17 mouse cellular contexts compared by ENCODE assay signal in genomic region chr16:23284470-23285394, GRCm38 (mm10).
DNase-seq lines count a peak whose midpoint lies in the region; ATAC-seq and TF ChIP-seq lines count a peak whose summit lies in the region.
"Had no signal": no experiment of that assay in that cellular context is flagged by ENCODE, and none has a peak within 500 bp of the region (broad histone marks: within the 10 kb centered on the region; RNA-seq: fewer than 3 reads in every experiment).

No protein-coding gene starts in this region.

- no peak for ATAC-seq in heart, embryonic 16.5 days (replicated peaks; ENCODE audit: extremely low read depth, insufficient read depth, low FRiP score)
- peak; percentile 54 for ATAC-seq in Patski
- ATAC-seq in hindbrain, embryonic 14.5 days (ENCODE audit: low FRiP score), result no peak
- no peak for ATAC-seq in kidney, embryonic 15.5 days (replicated peaks; ENCODE audit: low FRiP score)
- ATAC-seq: forebrain, embryonic 16.5 days; intestine, embryonic 16.5 days had no signal

- H3K4me1 ChIP-seq in heart, embryonic 16.5 days (ENCODE audit: control insufficient read depth, insufficient read depth, low read length), result peaks cover 12% of the 10 kb centered on the region
- H3K4me1 ChIP-seq in hindbrain, embryonic 14.5 days (replicated peaks; ENCODE audit: control insufficient read depth, insufficient read depth, low read length), result peaks cover 3% of the 10 kb centered on the region; the same call in 1 of the 2 replicates
- H3K4me1 ChIP-seq in kidney, embryonic 15.5 days, result 0 out of 2 replicates have a peak, but pooled peaks cover 2% of the 10 kb centered on the region
- H3K4me1 ChIP-seq: stomach, embryonic 15.5 days had no signal

- no peak overlapping the region for H3K9ac ChIP-seq in heart, embryonic 16.5 days (ENCODE audit: low read length)
- H3K9ac ChIP-seq in hindbrain, embryonic 14.5 days, result no peak overlapping the region
- no peak overlapping the region for H3K9ac ChIP-seq in kidney, embryonic 15.5 days
- H3K9ac ChIP-seq: embryonic facial prominence, embryonic 15.5 days; limb, embryonic 12.5 days; stomach, embryonic 15.5 days had no signal

- H3K36me3 ChIP-seq in heart, embryonic 16.5 days (ENCODE audit: control insufficient read depth, insufficient read depth), result no peaks in the 10 kb centered on the region
- H3K36me3 ChIP-seq in hindbrain, embryonic 14.5 days (replicated peaks; ENCODE audit: control insufficient read depth, insufficient read depth), result no peaks in the 10 kb centered on the region
- H3K36me3 ChIP-seq in kidney, embryonic 15.5 days, result no peaks in the 10 kb centered on the region
- H3K36me3 ChIP-seq: embryonic facial prominence, embryonic 15.5 days; stomach, embryonic 15.5 days had no signal

- no peaks in the 10 kb centered on the region for H3K9me3 ChIP-seq in heart, embryonic 16.5 days (replicated peaks; ENCODE audit: control insufficient read depth, low read length)
- no peaks in the 10 kb centered on the region for H3K9me3 ChIP-seq in hindbrain, embryonic 14.5 days (ENCODE audit: control insufficient read depth, low read length)
- H3K9me3 ChIP-seq in kidney, embryonic 15.5 days (replicated peaks), result no peaks in the 10 kb centered on the region
- H3K9me3 ChIP-seq: embryonic facial prominence, embryonic 15.5 days; limb, embryonic 12.5 days; stomach, embryonic 15.5 days had no signal

- H3K4me2 ChIP-seq in heart, embryonic 16.5 days (ENCODE audit: low read depth, low read length), result peak overlapping the region; percentile 30
- H3K4me2 ChIP-seq in hindbrain, embryonic 14.5 days (replicated peaks), result no peak overlapping the region
- no peak overlapping the region for H3K4me2 ChIP-seq in kidney, embryonic 15.5 days
- H3K4me2 ChIP-seq: embryonic facial prominence, embryonic 15.5 days; limb, embryonic 12.5 days; stomach, embryonic 15.5 days had no signal

- WGBS in heart, embryonic 16.5 days, result 47% methylated on average over 15 of the region's 15 CpGs
- 91% methylated on average over 15 of the region's 15 CpGs for WGBS in hindbrain, embryonic 14.5 days
- 80% methylated on average over 15 of the region's 15 CpGs for WGBS in kidney, embryonic 15.5 days

- H3K4me3 ChIP-seq in heart, embryonic 16.5 days (ENCODE audit: low read length), result no peak overlapping the region
- H3K4me3 ChIP-seq in hindbrain, embryonic 14.5 days (replicated peaks; ENCODE audit: low read length), result no peak overlapping the region
- H3K4me3 ChIP-seq in kidney, embryonic 15.5 days (replicated peaks), result no peak overlapping the region
- H3K4me3 ChIP-seq: embryonic facial prominence, embryonic 15.5 days; limb, embryonic 12.5 days; stomach, embryonic 15.5 days had no signal

- CTCF ChIA-PET in Patski (lab: Charles Lee), result no interaction called here

- no peaks in the 10 kb centered on the region for H3K27me3 ChIP-seq in heart, embryonic 16.5 days (ENCODE audit: control insufficient read depth, insufficient read depth, low read length)
- H3K27me3 ChIP-seq in Patski, result no peaks in the 10 kb centered on the region
- no peaks in the 10 kb centered on the region for H3K27me3 ChIP-seq in hindbrain, embryonic 14.5 days (ENCODE audit: control insufficient read depth, insufficient read depth, low read length)
- H3K27me3 ChIP-seq in kidney, embryonic 15.5 days, result no peaks in the 10 kb centered on the region
- H3K27me3 ChIP-seq: embryonic facial prominence, embryonic 15.5 days; limb, embryonic 12.5 days; stomach, embryonic 15.5 days had no signal

- H3K27ac ChIP-seq in heart, embryonic 16.5 days (ENCODE audit: low read length), result no peak overlapping the region
- no peak overlapping the region for H3K27ac ChIP-seq in hindbrain, embryonic 14.5 days
- no peak overlapping the region for H3K27ac ChIP-seq in kidney, embryonic 15.5 days
- H3K27ac ChIP-seq: embryonic facial prominence, embryonic 15.5 days; limb, embryonic 12.5 days; stomach, embryonic 15.5 days had no signal

- POLR2A ChIA-PET in Patski (lab: Charles Lee), result no interaction called here

- no peak for TF ChIP-seq CTCF in Patski (IDR thresholded peaks at IDR 0.05)

- in situ Hi-C loops in Patski (cut with MboI; ENCODE audit: low pct_unique_long_range_greater_than_20kb), result no loop called here

- no peak for DNase-seq in heart, adult 8-10 months (ENCODE audit: low spot score)
- DNase-seq in A20 (ENCODE audit: low read depth, low spot score) (peak; percentile 84), Patski (ENCODE audit: low read depth, low spot score) (no peak)
- peak; percentile 55 for DNase-seq in naive thymus-derived CD4-positive, alpha-beta T cell, adult 2 months (ENCODE audit: low read depth)
- DNase-seq in hindbrain, embryonic 14.5 days (ENCODE audit: low spot score), result no peak
- no peak for DNase-seq in frontal cortex, adult 2 months (ENCODE audit: extremely low spot score in 1 of 2, low spot score in 1 of 2)
- DNase-seq: cerebellum, adult 11-12 months; gastrocnemius, postnatal 36 days; kidney, postnatal 4 days; lung, adult 18-20 months had no signal

Comparison
In these comparisons a context has a peak if more than half of its experiments do, and no peak if none do; other contexts are left out.
1. DNase-seq: peak in A20 (single experiment) and naive thymus-derived CD4-positive, alpha-beta T cell, adult 2 months (single experiment); none in heart, adult 8-10 months (single experiment), Patski (single experiment), hindbrain, embryonic 14.5 days (single experiment) and frontal cortex, adult 2 months (0 of 2).